In genomic region chr11:5257151-5257862, GRCm38 (mm10) we compare ENCODE assay signal across 10 mouse cellular contexts. TPM values are rescaled to one million over a fixed set of nuclear protein-coding genes. Genes with fewer than 3 reads are reported as not detected.
A peak's percentile ranks its signal among the peaks of the same experiment; 100 is the strongest.
DNase-seq lines count a peak whose midpoint lies in the region; ATAC-seq and TF ChIP-seq lines count a peak whose summit lies in the region.
"Had no signal": no experiment of that assay in that cellular context is flagged by ENCODE, and none has a peak within 500 bp of the region (broad histone marks: within the 10 kb centered on the region; RNA-seq: fewer than 3 reads in every experiment).

No protein-coding gene starts in this region.

- TF ChIP-seq CTCF in midbrain, postnatal 0 days (IDR thresholded peaks at IDR 0.05): peak; percentile 9; the same call in 1 of the 2 replicates

- DNase-seq in heart, postnatal 14 days: no peak
- DNase-seq in midbrain, postnatal 0 days (ENCODE audit: low spot score): no peak
- DNase-seq in midbrain, embryonic 10.5 days (ENCODE audit: low spot score): no peak
- peak; percentile 51 to 78 for DNase-seq in kidney, postnatal 25 days
- DNase-seq in thymus, postnatal 4 days: peak; percentile 58
- no peak for DNase-seq in cerebellum, adult 11 months
- DNase-seq in testis, postnatal 10 days (ENCODE audit: low spot score): no peak
- DNase-seq: spleen, adult 18-20 months had no signal

- no peaks in the 10 kb centered on the region for H3K36me3 ChIP-seq in heart, embryonic 12.5 days
- no peaks in the 10 kb centered on the region for H3K36me3 ChIP-seq in midbrain, postnatal 0 days (ENCODE audit: insufficient read depth, low read length)
- no peaks in the 10 kb centered on the region for H3K36me3 ChIP-seq in midbrain, embryonic 10.5 days
- H3K36me3 ChIP-seq: heart, embryonic 13.5 days had no signal

- H3K27ac ChIP-seq in heart, embryonic 12.5 days (ENCODE audit: poor library complexity, severe bottlenecking): 0 out of 2 replicates have a peak overlapping the region, but pooled peaks have one; percentile 13
- H3K27ac ChIP-seq in midbrain, postnatal 0 days (ENCODE audit: low read depth, low read length): no peak overlapping the region
- no peak overlapping the region for H3K27ac ChIP-seq in midbrain, embryonic 10.5 days (replicated peaks)
- H3K27ac ChIP-seq: heart, embryonic 13.5 days had no signal

- H3K9me3 ChIP-seq in heart, embryonic 12.5 days (replicated peaks): no peaks in the 10 kb centered on the region
- H3K9me3 ChIP-seq in midbrain, postnatal 0 days (ENCODE audit: low read length): no peaks in the 10 kb centered on the region
- no peaks in the 10 kb centered on the region for H3K9me3 ChIP-seq in midbrain, embryonic 10.5 days (replicated peaks)
- H3K9me3 ChIP-seq: heart, embryonic 13.5 days had no signal

- no peak overlapping the region for H3K4me2 ChIP-seq in heart, embryonic 12.5 days
- no peak overlapping the region for H3K4me2 ChIP-seq in midbrain, postnatal 0 days (ENCODE audit: low read depth, low read length, poor library complexity, severe bottlenecking)
- H3K4me2 ChIP-seq: heart, embryonic 13.5 days had no signal

- H3K4me3 ChIP-seq in heart, embryonic 12.5 days: no peak overlapping the region
- no peak overlapping the region for H3K4me3 ChIP-seq in midbrain, postnatal 0 days (ENCODE audit: low read depth, low read length)
- H3K4me3 ChIP-seq in midbrain, embryonic 10.5 days: no peak overlapping the region
- H3K4me3 ChIP-seq: heart, embryonic 13.5 days had no signal

- intact Hi-C loops in heart, postnatal 14 days (cut with DNase I): no loop called here

- ATAC-seq in heart, embryonic 12.5 days (ENCODE audit: insufficient number of reproducible peaks, low FRiP score): no peak
- no peak for ATAC-seq in midbrain, postnatal 0 days (ENCODE audit: low FRiP score)

- no peaks in the 10 kb centered on the region for H3K27me3 ChIP-seq in heart, embryonic 12.5 days (replicated peaks)
- no peaks in the 10 kb centered on the region for H3K27me3 ChIP-seq in midbrain, postnatal 0 days (ENCODE audit: insufficient read depth, low read length)
- H3K27me3 ChIP-seq in midbrain, embryonic 10.5 days (ENCODE audit: low read depth, poor library complexity, severe bottlenecking): peaks cover 10% of the 10 kb centered on the region
- H3K27me3 ChIP-seq: heart, embryonic 13.5 days had no signal

- no peak overlapping the region for H3K9ac ChIP-seq in heart, embryonic 12.5 days
- no peak overlapping the region for H3K9ac ChIP-seq in midbrain, postnatal 0 days (replicated peaks; ENCODE audit: low read length, poor library complexity, severe bottlenecking)

- 70% methylated on average over 13 of the region's 13 CpGs for WGBS in heart, embryonic 12.5 days
- 87% methylated on average over 13 of the region's 13 CpGs for WGBS in midbrain, postnatal 0 days
- WGBS in midbrain, embryonic 10.5 days: 86% methylated on average over 13 of the region's 13 CpGs

- peaks cover 61% of the 10 kb centered on the region for H3K4me1 ChIP-seq in heart, embryonic 12.5 days (replicated peaks)
- H3K4me1 ChIP-seq in midbrain, postnatal 0 days (ENCODE audit: insufficient read depth, low read length): peaks cover 3% of the 10 kb centered on the region; the same call in 1 of the 2 replicates
- peaks cover 47% of the 10 kb centered on the region for H3K4me1 ChIP-seq in midbrain, embryonic 10.5 days

RNA-seq across cellular contexts. Expression of gene Kremen1, which starts 4.1 kb away (rescaled TPM):
- 40.1 and 42.0 TPM in 2 replicates for polyA plus RNA-seq in heart, embryonic 12.5 days (2016; fragmentation: Nextera tagmentation; extraction: Ambion mirVana)
- 10 to 100 TPM; 69.9 to 70.5 TPM for total RNA-seq in heart, postnatal 14 days (2021)
- total RNA-seq in midbrain, postnatal 0 days (2014; rRNA removed): 8.5 and 11.2 TPM in 2 replicates
- polyA plus RNA-seq in midbrain, postnatal 0 days (2015; fragmentation: Nextera tagmentation; extraction: Ambion mirVana): 2.3 and 2.5 TPM in 2 replicates
- 11.1 and 12.1 TPM in 2 replicates for polyA plus RNA-seq in midbrain, embryonic 10.5 days (2016; fragmentation: Nextera tagmentation; extraction: Ambion mirVana)

Comparison
In these comparisons a context has a peak if more than half of its experiments do, and no peak if none do; other contexts are left out.
1. DNase-seq: peak in kidney, postnatal 25 days (2 of 2) and thymus, postnatal 4 days (single experiment); none in heart, postnatal 14 days (0 of 2), midbrain, postnatal 0 days (single experiment), midbrain, embryonic 10.5 days (single experiment), cerebellum, adult 11 months (single experiment) and testis, postnatal 10 days (single experiment).